Mouse (Mus musculus) small intestine, adult 2 months (tissue): ENCODE data around the gene Foxo3. TPM values are rescaled to one million over a fixed set of nuclear protein-coding genes. Genes with fewer than 3 reads are reported as not detected.

Experiments used
- H3K27ac ChIP-seq: fragments of 200-500 bp; 2 replicates; pipeline ENCODE4 v1.5.1; 2012; ENCODE audit warnings: low read depth, low read length, control low read depth, inconsistent platforms; ENCODE audit not compliant: insufficient read depth
- H3K27me3 ChIP-seq: fragments of 200-500 bp; 2 replicates; pipeline ENCODE4 v1.6.1; 2012; ENCODE audit warnings: mild to moderate bottlenecking, moderate library complexity, low read length, inconsistent platforms; ENCODE audit not compliant: control insufficient read depth, insufficient read depth
- H3K36me3 ChIP-seq: fragments of 200-500 bp; 2 replicates; pipeline ENCODE4 v1.6.1; 2012; ENCODE audit warnings: mild to moderate bottlenecking, low read length, control low read depth, inconsistent platforms; ENCODE audit not compliant: control insufficient read depth, insufficient read depth
- H3K4me1 ChIP-seq: fragments of 200-500 bp; 2 replicates; pipeline ENCODE4 v1.6.1; 2012; ENCODE audit warnings: low read length, inconsistent platforms, mixed read lengths; ENCODE audit not compliant: control insufficient read depth, insufficient read depth, insufficient read length
- H3K4me3 ChIP-seq: fragments of 200-500 bp; 2 replicates; pipeline ENCODE4 v1.5.1; 2012; ENCODE audit warnings: low read depth, mild to moderate bottlenecking, control low read depth, inconsistent platforms, low read length, moderate library complexity
- CTCF ChIP-seq: fragments of 200-500 bp; IDR thresholded peaks from 2 replicates; pipeline ENCODE4 v1.5.1; 2012; ENCODE audit warnings: low read depth, mild to moderate bottlenecking, control low read depth, inconsistent platforms, low read length, moderate library complexity, mixed read lengths; ENCODE audit not compliant: insufficient replicate concordance, insufficient read length; ENCODE audit errors: extremely low read depth
- POLR2A ChIP-seq: fragments of 200-500 bp; IDR thresholded peaks from 2 replicates; pipeline ENCODE4 v1.6.1; 2012; ENCODE audit warnings: low read depth, mild to moderate bottlenecking, control low read depth, inconsistent platforms, low read length, moderate library complexity
- WGBS: fragments of 180-500 bp; shearing (Covaris S2); methylation state at CpG from one replicate; pipeline ENCODE4 v1.1.7; 2018; 5-methylcytosine and 5-hydroxymethylcytosine counted together
- polyA plus RNA-seq: library from polyadenylated mRNA; depleted of rRNA; stranded (reverse); fragments of >200 nt; gene quantifications from 2 replicates; pipeline ENCODE4 v1.2.3, GENCODE M21; 2012

Gene Foxo3
- polyA plus RNA-seq, 1 experiment = 49.5 TPM

DNA sequence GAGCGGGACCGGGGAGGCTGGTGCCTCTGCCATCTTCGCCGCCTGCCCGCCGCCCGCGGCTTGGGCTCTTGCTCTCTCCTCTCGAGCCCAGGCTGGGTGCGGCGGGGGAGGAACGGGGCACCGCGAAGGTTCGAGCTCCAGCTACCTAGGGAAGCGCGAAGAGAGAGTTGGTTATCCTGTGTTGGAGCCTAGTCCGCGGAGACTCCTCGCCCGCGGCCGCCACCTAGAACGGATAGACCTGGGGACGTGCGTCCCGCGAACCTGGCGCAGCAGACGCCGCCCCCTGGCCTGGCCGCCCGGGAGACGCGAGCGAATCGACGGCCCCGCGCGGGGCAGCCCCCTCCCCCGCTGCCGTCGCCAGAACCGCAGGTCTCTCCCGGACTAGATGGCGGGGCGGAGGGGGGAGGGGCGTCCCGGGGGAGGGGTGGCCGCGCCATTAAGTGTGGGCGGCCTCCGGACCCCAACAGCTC, 1.1 kb downstream of the Foxo3 start:
- no peaks in the 10 kb centered on the region for H3K27me3 ChIP-seq
- peaks cover 28% of the 10 kb centered on the region for H3K4me1 ChIP-seq
- no peak; the same call in 1 of the 2 replicates for TF ChIP-seq POLR2A
- no peak for TF ChIP-seq CTCF
- peak overlapping the region; percentile 97 for H3K4me3 ChIP-seq
- peak overlapping the region; percentile 51 for H3K27ac ChIP-seq
- under 1% methylated on average over 54 of the region's 54 CpGs for WGBS
- H3K36me3 ChIP-seq = peaks cover 8% of the 10 kb centered on the region; the same call in 1 of the 2 replicates

DNA sequence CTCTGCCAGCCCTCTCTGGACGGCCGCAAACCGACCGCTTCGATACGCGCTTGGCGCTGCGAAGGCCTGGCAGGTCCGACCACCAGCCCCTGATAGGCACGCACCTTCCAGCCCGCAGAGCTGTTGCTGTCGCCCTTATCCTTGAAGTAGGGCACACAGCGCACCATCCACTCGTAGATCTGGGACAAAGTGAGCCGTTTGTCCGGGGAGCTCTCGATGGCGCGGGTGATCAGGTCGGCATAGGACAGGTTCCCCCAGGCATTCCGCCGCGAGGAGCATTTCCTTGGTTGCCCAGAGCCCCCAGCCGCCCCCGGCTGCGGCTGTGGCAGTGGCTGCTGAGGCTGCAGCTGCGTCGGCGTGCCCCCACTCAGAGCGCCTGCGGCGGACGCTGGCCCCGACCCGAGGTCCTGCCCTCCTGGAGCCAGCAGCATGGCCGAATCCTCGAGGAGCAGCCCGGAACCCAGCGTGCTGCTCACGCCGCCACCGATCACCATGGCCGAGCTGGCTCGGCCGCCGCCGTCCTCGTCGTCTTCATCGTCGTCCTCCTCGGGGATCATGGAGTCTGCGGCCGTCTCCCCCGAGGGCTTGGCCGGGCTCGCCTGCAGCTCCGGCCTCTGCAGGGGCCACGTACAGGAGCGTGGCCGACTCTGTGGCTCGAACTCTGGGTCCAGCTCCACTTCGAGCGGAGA, 1.7 kb downstream of the Foxo3 start:
- H3K27me3 ChIP-seq = no peaks in the 10 kb centered on the region
- peak overlapping the region; percentile 97 for H3K4me3 ChIP-seq
- H3K27ac ChIP-seq = peak overlapping the region; percentile 51
- 7% methylated on average over 65 of the region's 65 CpGs for WGBS
- peaks cover 10% of the 10 kb centered on the region; the same call in 1 of the 2 replicates for H3K36me3 ChIP-seq
- H3K4me1 ChIP-seq = peaks cover 30% of the 10 kb centered on the region
- TF ChIP-seq CTCF = no peak
- TF ChIP-seq POLR2A = no peak

DNA sequence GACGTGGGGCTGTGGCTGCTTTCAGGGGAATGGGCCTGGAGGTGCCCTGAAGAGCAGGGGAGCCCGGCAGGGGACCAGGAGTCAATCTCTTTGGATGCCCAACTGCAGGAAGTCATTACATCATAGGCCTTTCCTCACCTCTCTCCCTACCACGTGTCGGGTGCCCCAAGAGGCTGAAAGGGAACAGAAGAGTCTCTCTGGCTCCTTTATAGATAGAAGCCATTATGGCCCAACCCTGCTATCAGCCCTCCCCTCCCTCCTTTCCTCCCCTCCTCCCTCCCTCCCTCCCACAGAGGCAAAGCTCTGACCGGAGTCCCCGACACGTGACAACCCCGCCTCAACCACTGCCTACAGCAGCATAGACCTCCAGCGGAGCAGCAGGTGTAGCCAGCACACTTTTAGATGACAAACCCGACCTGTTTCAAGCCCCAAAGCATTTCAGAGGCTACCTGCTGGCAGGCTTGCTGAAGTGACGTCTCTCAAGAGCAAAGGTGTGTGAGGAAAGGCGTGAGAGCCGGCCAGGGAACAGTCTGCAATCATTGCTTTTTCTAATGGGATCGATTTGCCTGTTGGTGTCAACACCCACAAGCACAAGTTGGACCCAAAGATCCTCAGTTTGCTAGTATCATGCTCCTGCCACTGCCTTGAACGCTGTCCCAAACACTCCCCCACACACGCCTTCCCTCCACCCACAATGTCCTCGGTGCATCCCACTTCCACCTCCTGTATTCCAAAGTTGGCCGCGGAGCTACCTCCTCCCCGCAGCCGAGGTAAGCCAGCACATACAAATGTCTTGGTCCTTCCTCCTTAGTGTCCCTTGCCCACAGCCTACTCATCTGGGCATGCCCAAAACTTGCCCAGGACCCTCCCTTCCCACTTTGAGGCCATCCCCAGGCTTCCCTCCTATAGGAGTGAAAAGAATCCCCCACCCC, 2.5 kb downstream of the Foxo3 start:
- peak overlapping the region; percentile 97 for H3K4me3 ChIP-seq
- peaks cover 38% of the 10 kb centered on the region for H3K4me1 ChIP-seq
- WGBS = 7% methylated on average over 21 of the region's 21 CpGs
- H3K36me3 ChIP-seq = peaks cover 12% of the 10 kb centered on the region; the same call in 1 of the 2 replicates
- H3K27ac ChIP-seq = peak overlapping the region; percentile 54
- TF ChIP-seq CTCF (no peak), POLR2A (no peak)
- no peaks in the 10 kb centered on the region for H3K27me3 ChIP-seq

DNA sequence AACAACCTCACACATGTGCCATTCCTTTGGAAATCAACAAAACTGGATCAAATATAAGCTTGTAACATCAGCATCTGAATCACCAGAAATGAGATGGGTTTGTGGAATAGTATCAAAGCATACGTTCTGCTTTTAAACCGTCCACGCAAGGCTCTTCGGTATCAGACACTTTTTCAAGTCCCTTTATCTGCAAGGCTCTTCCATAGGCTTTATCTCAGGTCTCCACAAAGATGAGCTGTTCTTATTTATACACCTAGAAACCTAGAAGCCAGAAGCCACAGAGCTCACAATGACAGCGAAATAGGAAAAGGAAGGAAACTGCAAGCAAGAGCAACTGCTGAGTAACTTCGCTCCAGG, 3.2 kb downstream of the Foxo3 start:
- Histone ChIP-seq H3K4me1 (peaks cover 40% of the 10 kb centered on the region), H3K27ac (peak overlapping the region; percentile 54), H3K4me3 (peak overlapping the region; percentile 97), H3K27me3 (no peaks in the 10 kb centered on the region), H3K36me3 (peaks cover 15% of the 10 kb centered on the region)
- 70% methylated on average over 6 of the region's 6 CpGs for WGBS
- TF ChIP-seq CTCF = no peak
- no peak for TF ChIP-seq POLR2A

DNA sequence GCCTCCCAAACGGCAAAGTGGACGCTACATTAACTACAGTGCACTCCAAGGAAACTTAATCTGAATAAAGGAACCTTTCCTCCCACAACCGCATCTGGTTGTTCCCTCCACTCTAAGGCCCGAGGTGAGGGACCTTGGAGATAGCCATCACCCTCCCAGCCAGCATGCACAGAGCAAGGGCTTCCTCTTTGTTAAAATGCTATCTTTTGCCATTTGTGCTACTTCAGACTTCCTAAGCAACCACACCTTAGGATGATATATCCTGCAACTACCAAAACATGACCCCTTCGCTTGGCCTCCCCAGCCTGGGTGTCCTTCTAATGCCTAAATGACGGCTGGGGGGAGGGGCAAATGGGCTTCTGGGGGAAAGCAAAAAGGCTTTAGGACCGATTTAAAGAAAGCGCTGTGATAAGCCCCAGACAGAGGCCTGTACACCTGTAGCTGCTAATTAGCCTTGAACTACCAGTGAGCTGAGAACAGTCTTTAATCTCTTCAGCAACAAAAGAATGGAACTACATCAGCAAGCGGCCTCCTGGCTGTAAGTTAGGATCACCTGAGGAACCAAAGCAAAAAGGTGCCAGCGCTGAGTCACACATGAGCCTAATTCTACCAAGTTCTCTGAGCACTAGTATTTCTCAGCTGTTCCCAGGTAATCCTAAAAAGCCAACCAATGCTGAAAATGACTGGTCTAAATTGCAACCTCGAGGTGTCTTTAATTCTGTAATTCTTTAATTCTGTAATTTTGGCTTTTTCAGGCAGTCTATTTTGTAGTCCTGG, 4.9 kb downstream of the Foxo3 start:
- Histone ChIP-seq H3K4me3 (no peak overlapping the region), H3K36me3 (peaks cover 21% of the 10 kb centered on the region), H3K27ac (peak overlapping the region; percentile 76), H3K27me3 (no peaks in the 10 kb centered on the region), H3K4me1 (peaks cover 43% of the 10 kb centered on the region)
- TF ChIP-seq CTCF (no peak), POLR2A (no peak)
- 68% methylated on average over 11 of the region's 11 CpGs for WGBS

DNA sequence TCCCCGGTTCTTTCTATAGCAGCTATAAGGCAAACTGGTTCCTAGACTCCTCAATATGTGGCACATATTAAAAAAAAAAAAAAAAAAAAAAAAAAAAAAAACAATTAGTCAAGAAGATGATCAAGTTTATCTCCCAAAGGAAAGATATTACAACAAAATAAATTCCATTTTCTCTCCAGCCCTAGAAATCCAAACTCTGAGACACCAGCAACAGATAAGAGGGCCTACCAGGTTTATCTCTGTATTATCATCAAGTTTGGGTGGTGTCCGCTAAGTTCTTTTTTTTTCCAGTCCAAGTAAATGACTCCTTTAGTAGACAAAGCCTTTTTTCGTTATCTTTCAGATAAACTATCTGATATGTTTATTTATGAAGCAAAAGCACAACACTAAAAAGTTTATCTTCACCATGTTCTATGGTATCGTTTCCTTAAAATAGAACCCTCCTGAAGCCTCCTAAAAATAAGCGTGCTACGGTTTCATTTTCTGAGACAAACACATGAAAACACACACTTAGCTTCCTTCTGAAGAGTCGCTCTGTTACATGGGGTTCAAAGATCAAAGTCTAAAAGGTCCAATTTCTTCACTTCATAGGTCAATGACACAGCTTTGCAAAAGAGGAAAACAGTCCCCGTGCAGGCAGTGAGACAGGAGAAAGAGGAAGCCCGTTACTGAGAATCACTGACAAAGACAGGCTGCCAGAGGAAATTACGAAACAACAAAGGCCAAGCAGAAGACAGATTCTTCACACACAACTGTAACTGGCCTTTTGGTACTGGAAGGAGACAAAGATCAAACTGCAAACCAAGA, 6.1 kb downstream of the Foxo3 start:
- peaks cover 43% of the 10 kb centered on the region for H3K4me1 ChIP-seq
- peaks cover 32% of the 10 kb centered on the region for H3K36me3 ChIP-seq
- TF ChIP-seq CTCF (no peak), POLR2A (no peak)
- H3K27ac ChIP-seq = peak overlapping the region; percentile 76
- no peak overlapping the region for H3K4me3 ChIP-seq
- WGBS = 16% methylated on average over 10 of the region's 10 CpGs
- H3K27me3 ChIP-seq = no peaks in the 10 kb centered on the region
